Mouse (Mus musculus) forebrain, embryonic 11.5 days (tissue): ENCODE measurements at regions not wholly inside any gene's neighbourhood (a gene's known extent, or its start where the extent isn't known, plus 50 kb on each side); places are given as distances from the start of the nearest gene placed in this dataset.

Experiments used
- ATAC-seq: fragments of 200-750 bp; cut with Nextera tagmentation; replicated peaks from 2 replicates; pipeline ENCODE4 v1.8.0; 2017; ENCODE audit warnings: moderate TSS enrichment; ENCODE audit not compliant: low FRiP score
- DNase-seq: peaks from one replicate; pipeline ENCODE4 v3.0.0-alpha.2; 2017; ENCODE audit warnings: low spot score
- H3K27ac ChIP-seq: fragments of 300-500 bp; sonication (generic); 2 replicates; pipeline ENCODE4 v1.5.1; 2014; ENCODE audit warnings: low read depth, low read length
- H3K27me3 ChIP-seq: fragments of 300-500 bp; sonication (generic); 2 replicates; pipeline ENCODE4 v1.6.1; 2014; ENCODE audit warnings: mild to moderate bottlenecking, low read length, mixed read lengths; ENCODE audit not compliant: control insufficient read depth, insufficient read depth
- H3K36me3 ChIP-seq: fragments of 300-500 bp; sonication (generic); 2 replicates; pipeline ENCODE4 v1.6.1; 2014; ENCODE audit warnings: mild to moderate bottlenecking, low read length, moderate library complexity, mixed read lengths; ENCODE audit not compliant: control insufficient read depth, insufficient read depth
- H3K4me1 ChIP-seq: fragments of 300-500 bp; sonication (generic); replicated peaks from 2 replicates; pipeline ENCODE4 v1.6.1; 2014; ENCODE audit warnings: low read length, mixed read lengths; ENCODE audit not compliant: control insufficient read depth, insufficient read depth
- H3K4me2 ChIP-seq: fragments of 300-500 bp; sonication (generic); 2 replicates; pipeline ENCODE4 v1.6.1; 2014; ENCODE audit warnings: low read depth, mild to moderate bottlenecking, low read length, moderate library complexity, mixed read lengths; ENCODE audit not compliant: severe bottlenecking
- H3K4me3 ChIP-seq: fragments of 300-500 bp; sonication (generic); 2 replicates; pipeline ENCODE4 v1.5.1; 2014; ENCODE audit warnings: low read depth, low read length
- H3K9ac ChIP-seq: fragments of 300-500 bp; sonication (generic); 2 replicates; pipeline ENCODE4 v1.6.1; 2014; ENCODE audit warnings: low read length
- H3K9me3 ChIP-seq: fragments of 300-500 bp; sonication (generic); 2 replicates; pipeline ENCODE4 v1.6.1; 2016; ENCODE audit warnings: low read length, mixed read lengths; ENCODE audit not compliant: control insufficient read depth
- WGBS: fragments of 180-500 bp; shearing (Covaris S2); extraction: QIAGEN DNeasy Blood & Tissue Kit; methylation state at CpG from one replicate; pipeline ENCODE4 v1.1.7; 2014; 5-methylcytosine and 5-hydroxymethylcytosine counted together

- Histone ChIP-seq H3K9ac (no peak overlapping the region), H3K4me2 (no peak overlapping the region), H3K4me3 (no peak overlapping the region), H3K36me3 (no peaks in the 10 kb centered on the region), H3K4me1 (no peaks in the 10 kb centered on the region), H3K27ac (no peak overlapping the region), H3K27me3 (no peaks in the 10 kb centered on the region), H3K9me3 (no peaks in the 10 kb centered on the region)
- ATAC-seq (no peak), DNase-seq (no peak)
- 39% methylated on average over 5 of the region's 5 CpGs for WGBS
Measured at GRCm38 (mm10) chr5:46348448-46348847, 491.0 kb upstream of the Lcorl start.

GRCm38 (mm10) chr5:46347368-46348083, 490.1 kb upstream of the Lcorl start:
- H3K4me2 ChIP-seq, result peak overlapping the region; percentile 35
- H3K9me3 ChIP-seq, result no peaks in the 10 kb centered on the region
- peak overlapping the region; percentile 32; the same call in 1 of the 2 replicates for H3K9ac ChIP-seq
- no peaks in the 10 kb centered on the region for H3K36me3 ChIP-seq
- H3K27me3 ChIP-seq, result no peaks in the 10 kb centered on the region
- no peak overlapping the region for H3K4me3 ChIP-seq
- ATAC-seq (peak; percentile 90), DNase-seq (peak; percentile 88)
- WGBS, result 13% methylated on average over 16 of the region's 16 CpGs
- no peak overlapping the region for H3K27ac ChIP-seq
- H3K4me1 ChIP-seq, result no peaks in the 10 kb centered on the region

- Histone ChIP-seq H3K36me3 (no peaks in the 10 kb centered on the region), H3K9me3 (no peaks in the 10 kb centered on the region), H3K4me3 (no peak overlapping the region), H3K27ac (no peak overlapping the region), H3K27me3 (no peaks in the 10 kb centered on the region), H3K4me2 (no peak overlapping the region), H3K4me1 (no peaks in the 10 kb centered on the region), H3K9ac (no peak overlapping the region)
- DNase-seq, result no peak
- 81% methylated on average over 2 of the region's 2 CpGs for WGBS
- ATAC-seq, result no peak
Measured at GRCm38 (mm10) chr5:46338461-46338860, 481.0 kb upstream of the Lcorl start.

- no peaks in the 10 kb centered on the region for H3K27me3 ChIP-seq
- WGBS, result 66% methylated on average over 1 of the region's 1 CpGs
- no peaks in the 10 kb centered on the region for H3K9me3 ChIP-seq
- H3K36me3 ChIP-seq, result no peaks in the 10 kb centered on the region
- no peak for ATAC-seq
- no peak overlapping the region for H3K4me2 ChIP-seq
- H3K4me1 ChIP-seq, result no peaks in the 10 kb centered on the region; the same call in 1 of the 2 replicates
- H3K4me3 ChIP-seq, result no peak overlapping the region
- H3K27ac ChIP-seq, result no peak overlapping the region
- DNase-seq, result no peak
- H3K9ac ChIP-seq, result no peak overlapping the region
Measured at GRCm38 (mm10) chr5:46330880-46331279, 473.5 kb upstream of the Lcorl start.
